Mouse (Mus musculus) c-Kit-positive CD71-negative TER-119-negative erythroid progenitor cells, embryonic 14.5 days (primary cell): Measurements from ENCODE around the gene Vmn2r104.

ENCODE experiments used
- DNase-seq: peaks from one replicate; pipeline ENCODE4 v3.0.0-alpha.2; 2013; ENCODE audit warnings: low read depth

The Vmn2r104 gene

DNA sequence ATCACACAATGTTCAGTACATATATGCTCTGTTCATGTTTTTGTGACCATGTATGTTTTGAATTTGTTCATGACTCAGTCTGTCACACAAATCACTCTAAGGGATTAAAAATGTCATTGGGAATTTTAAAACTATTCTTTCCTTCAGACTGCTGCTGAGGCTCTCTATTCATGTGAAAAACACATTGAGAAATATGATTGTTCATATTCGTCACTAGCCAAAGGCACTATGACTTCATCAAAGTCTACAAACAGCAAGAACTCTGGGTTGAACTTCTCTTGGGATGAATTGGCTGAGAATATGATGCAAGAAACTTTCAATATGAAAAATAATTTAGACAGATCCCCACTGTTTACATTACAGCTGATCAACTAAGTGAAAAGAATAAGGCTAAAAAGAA is at the start of gene Vmn2r104:
Gene Vmn2r104, minus strand, starts transcription at position 101 of the 400 bp plus-strand sequence.
- DNase-seq: no peak

DNA sequence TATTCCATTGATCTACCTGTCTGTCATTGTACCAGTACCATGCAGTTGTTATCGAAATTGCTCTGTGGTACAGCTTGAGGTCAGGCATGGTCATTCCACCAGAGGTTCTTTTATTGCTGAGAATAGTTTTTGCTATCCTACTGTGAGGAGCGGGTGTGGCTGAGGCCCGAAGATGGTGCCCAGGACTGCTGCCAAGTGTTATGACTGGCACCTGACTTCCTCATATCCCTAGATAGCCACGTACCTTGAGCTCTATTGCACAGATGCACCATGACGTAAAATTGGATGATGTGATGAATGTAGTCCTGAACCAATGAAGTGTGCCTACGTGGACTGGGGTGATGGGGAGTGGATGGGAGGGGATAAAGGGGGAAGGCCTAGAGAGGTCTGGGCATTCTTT is 26.0 kb upstream of the Vmn2r104 start:
- DNase-seq: no peak

DNA sequence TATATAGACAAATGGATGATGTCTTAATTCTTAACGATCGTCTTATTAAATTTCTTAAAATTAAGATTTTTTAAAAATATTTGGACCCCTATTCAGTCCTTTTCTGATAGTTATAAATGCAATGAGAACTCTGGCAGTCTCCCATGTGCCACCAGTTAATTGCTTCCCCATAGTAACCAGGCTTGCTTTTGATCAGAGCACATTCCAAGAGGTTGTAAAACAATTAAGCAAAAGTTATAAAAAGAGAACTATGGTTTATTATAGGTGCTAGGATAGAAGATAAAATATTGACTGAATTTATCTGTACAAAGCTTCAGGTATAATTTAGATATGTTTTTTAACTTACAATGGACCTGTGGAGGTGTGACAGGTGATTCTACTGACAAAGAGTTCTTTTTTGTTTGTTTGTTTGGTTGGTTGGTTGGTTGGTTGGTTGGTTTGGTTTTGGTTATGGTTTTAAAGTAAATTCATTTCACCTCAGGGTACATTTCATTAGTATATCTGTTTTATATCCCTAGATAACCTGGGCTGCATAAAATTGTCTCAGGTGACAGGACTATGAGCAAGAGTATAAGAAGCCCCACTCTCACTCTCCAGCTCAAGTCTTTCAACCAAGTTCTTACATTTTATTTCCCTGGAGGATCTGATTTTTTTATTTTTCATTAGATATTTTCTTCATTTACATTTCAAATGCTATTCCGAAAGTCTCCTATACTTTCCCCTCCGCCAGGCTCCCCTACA is 23.7 kb upstream of the Vmn2r104 start:
- no peak for DNase-seq
